Mouse (Mus musculus) neural tube, embryonic 13.5 days (tissue): ENCODE measurements around the gene Mbd6. TPM values are rescaled to one million over a fixed set of nuclear protein-coding genes. Genes with fewer than 3 reads are reported as not detected.
"Not testable (repeated sequence)": the region's sequence is repeated elsewhere in the genome, so short reads cannot be mapped to it uniquely, and the experiment has no call there.

ENCODE experiments used
- ATAC-seq: fragments of 200-750 bp; cut with Nextera tagmentation; 2 replicates; pipeline ENCODE4 v1.8.0; 2017; ENCODE audit warnings: low read depth, mild to moderate bottlenecking, moderate TSS enrichment, moderate library complexity
- H3K27ac ChIP-seq: fragments of 300-500 bp; sonication (generic); replicated peaks from 2 replicates; pipeline ENCODE4 v1.5.1; 2015; ENCODE audit warnings: moderate library complexity, mild to moderate bottlenecking, inconsistent platforms
- H3K27me3 ChIP-seq: fragments of 300-500 bp; sonication (generic); 2 replicates; pipeline ENCODE4 v1.6.1; 2015; ENCODE audit warnings: mild to moderate bottlenecking, inconsistent platforms
- H3K36me3 ChIP-seq: fragments of 300-500 bp; sonication (generic); 2 replicates; pipeline ENCODE4 v1.6.1; 2015; ENCODE audit warnings: mild to moderate bottlenecking, inconsistent platforms
- H3K4me1 ChIP-seq: fragments of 300-500 bp; sonication (generic); replicated peaks from 2 replicates; pipeline ENCODE4 v1.6.1; 2015; ENCODE audit warnings: inconsistent platforms
- H3K4me2 ChIP-seq: fragments of 300-500 bp; sonication (generic); 2 replicates; pipeline ENCODE4 v1.6.1; 2015; ENCODE audit warnings: inconsistent platforms, mild to moderate bottlenecking, moderate library complexity
- H3K4me3 ChIP-seq: fragments of 300-500 bp; sonication (generic); 2 replicates; pipeline ENCODE4 v1.5.1; 2015; ENCODE audit warnings: mild to moderate bottlenecking, inconsistent platforms
- H3K9ac ChIP-seq: fragments of 300-500 bp; sonication (generic); 2 replicates; pipeline ENCODE4 v1.6.1; 2015; ENCODE audit warnings: moderate library complexity, mild to moderate bottlenecking, inconsistent platforms
- H3K9me3 ChIP-seq: fragments of 300-500 bp; sonication (generic); 2 replicates; pipeline ENCODE4 v1.6.1; 2016; ENCODE audit warnings: inconsistent platforms
- WGBS: fragments of 180-500 bp; shearing (Covaris S2); methylation state at CpG from one replicate; pipeline ENCODE4 v1.1.7; 2015; 5-methylcytosine and 5-hydroxymethylcytosine counted together
- polyA plus RNA-seq: library from polyadenylated mRNA; unstranded; fragments of >200 nt; fragmentation: Nextera tagmentation; extraction: Ambion mirVana; gene quantifications from 2 replicates; pipeline ENCODE4 v1.2.1, GENCODE M21; 2015

The Mbd6 gene
- polyA plus RNA-seq, 1 experiment from 2014 or later = 14.5 TPM

DNA sequence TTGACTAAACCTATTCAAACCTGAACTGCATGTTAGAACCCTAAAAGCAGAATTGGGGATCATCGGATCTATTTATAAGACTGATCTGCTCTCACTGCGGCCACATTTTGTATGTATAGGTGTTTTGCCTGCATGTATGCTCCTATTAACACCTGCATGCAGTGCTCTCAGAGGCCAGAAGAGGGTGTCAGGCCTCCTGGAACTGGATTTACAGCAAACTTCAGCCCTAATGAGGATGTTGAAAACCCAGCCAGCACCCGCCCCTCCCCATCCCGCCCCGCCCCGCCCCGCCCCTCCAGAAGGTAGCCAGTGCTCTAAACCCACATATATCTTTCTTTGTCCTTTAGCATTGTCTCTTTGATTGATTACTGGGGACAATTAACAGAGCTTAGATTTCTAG, 35.7 kb upstream of the Mbd6 start:
- 11% methylated on average over 7 of the region's 7 CpGs for WGBS

DNA sequence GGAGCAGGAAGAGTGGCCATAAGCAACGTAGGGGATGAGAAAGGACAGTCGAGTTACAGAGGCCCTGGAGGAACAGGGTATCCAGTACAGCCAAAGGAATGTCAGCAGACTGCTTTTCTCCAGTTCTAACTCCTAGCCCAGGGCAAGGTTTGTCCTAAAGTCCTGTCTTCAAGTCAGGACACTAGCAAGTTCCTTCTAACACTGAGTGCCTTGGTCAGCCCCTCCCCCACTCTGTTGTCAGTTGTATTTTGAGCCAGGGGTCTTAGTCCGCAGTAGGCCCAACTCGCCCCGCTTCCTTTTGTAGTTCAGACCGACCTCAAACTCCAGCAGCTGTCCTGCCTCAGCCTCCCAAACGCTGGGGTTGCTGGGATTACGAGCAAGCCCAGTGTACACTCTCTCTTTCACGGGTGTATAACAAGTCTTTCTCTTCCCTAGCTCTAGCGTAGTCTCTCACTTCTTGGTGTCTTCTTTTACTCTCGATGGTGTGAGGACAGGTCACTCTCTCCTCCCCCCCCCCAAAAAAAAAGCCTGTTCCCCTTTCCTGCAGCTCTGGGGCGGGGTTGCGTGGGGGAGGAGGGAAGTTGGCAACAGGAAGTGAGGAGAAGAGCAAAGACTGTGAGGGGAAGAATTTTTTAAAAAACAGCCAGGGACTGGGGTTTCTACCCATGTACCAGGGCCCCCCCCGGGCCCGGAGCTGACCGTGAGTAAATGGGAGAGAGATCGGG, 34.5 kb upstream of the Mbd6 start:
- H3K27me3 ChIP-seq = peaks cover 63% of the 10 kb centered on the region
- no peak overlapping the region for H3K4me3 ChIP-seq
- ATAC-seq = no peak
- H3K36me3 ChIP-seq = no peaks in the 10 kb centered on the region
- H3K4me2 ChIP-seq = no peak overlapping the region
- H3K9me3 ChIP-seq = no peaks in the 10 kb centered on the region
- no peak overlapping the region for H3K9ac ChIP-seq
- WGBS = 79% methylated on average over 17 of the region's 17 CpGs
- no peak overlapping the region for H3K27ac ChIP-seq
- peaks cover 12% of the 10 kb centered on the region for H3K4me1 ChIP-seq

More for the DNA sequence above, 35.7 kb upstream of the Mbd6 start:
- Histone ChIP-seq H3K4me3 (no peak overlapping the region), H3K4me2 (no peak overlapping the region), H3K9ac (no peak overlapping the region), H3K27ac (no peak overlapping the region), H3K4me1 (peaks cover 12% of the 10 kb centered on the region), H3K27me3 (peaks cover 75% of the 10 kb centered on the region), H3K36me3 (no peaks in the 10 kb centered on the region), H3K9me3 (no peaks in the 10 kb centered on the region)
- no peak for ATAC-seq

DNA sequence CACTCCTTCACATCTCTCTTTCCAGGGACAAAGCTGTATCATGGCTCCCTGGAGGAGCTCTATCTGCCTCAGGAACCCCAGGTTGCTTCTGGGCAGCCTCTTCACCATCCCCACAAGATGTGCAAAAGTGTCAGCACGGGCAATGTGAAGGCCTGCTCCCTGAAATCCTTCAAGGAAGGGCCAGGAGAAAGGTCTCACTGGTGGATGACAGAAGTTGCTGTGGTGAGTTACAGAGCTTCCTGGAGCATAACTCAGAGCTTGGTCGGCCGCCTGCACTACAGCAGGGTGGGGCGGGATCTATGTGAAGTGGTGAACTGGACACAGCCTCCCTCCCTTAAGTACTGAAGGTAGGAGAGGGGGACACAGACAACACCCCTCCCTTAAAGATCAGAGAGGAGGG, 33.9 kb upstream of the Mbd6 start:
- no peaks in the 10 kb centered on the region for H3K9me3 ChIP-seq
- no peak overlapping the region for H3K4me3 ChIP-seq
- H3K4me1 ChIP-seq = peaks cover 12% of the 10 kb centered on the region
- H3K27me3 ChIP-seq = peaks cover 57% of the 10 kb centered on the region
- no peak for ATAC-seq
- H3K4me2 ChIP-seq = no peak overlapping the region
- WGBS = 83% methylated on average over 4 of the region's 4 CpGs
- no peaks in the 10 kb centered on the region for H3K36me3 ChIP-seq
- no peak overlapping the region for H3K27ac ChIP-seq
- no peak overlapping the region for H3K9ac ChIP-seq

DNA sequence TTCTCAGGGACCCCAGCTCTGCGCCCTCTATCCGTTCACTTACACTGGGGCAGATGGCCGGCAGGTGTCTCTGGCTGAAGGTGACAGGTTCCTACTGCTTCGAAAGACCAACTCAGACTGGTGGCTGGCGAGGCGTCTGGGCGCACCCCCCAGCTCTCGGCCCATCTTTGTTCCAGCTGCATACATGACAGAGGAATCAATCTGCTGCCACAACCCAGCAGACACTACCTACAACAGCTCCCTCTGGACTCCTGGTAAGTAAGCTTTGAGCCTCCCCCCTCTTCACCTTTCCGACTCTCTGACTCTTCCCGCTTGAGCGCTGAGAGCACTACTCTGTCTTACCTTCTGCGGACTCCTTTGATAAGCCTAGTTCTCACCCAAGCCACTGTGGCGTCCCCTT, 33.4 kb upstream of the Mbd6 start:
- no peak for ATAC-seq
- H3K4me3 ChIP-seq = no peak overlapping the region
- WGBS = 67% methylated on average over 13 of the region's 13 CpGs
- peaks cover 12% of the 10 kb centered on the region for H3K4me1 ChIP-seq
- H3K9ac ChIP-seq = no peak overlapping the region
- no peaks in the 10 kb centered on the region for H3K36me3 ChIP-seq
- H3K27me3 ChIP-seq = peaks cover 52% of the 10 kb centered on the region
- no peak overlapping the region for H3K4me2 ChIP-seq
- H3K27ac ChIP-seq = no peak overlapping the region
- H3K9me3 ChIP-seq = no peaks in the 10 kb centered on the region

DNA sequence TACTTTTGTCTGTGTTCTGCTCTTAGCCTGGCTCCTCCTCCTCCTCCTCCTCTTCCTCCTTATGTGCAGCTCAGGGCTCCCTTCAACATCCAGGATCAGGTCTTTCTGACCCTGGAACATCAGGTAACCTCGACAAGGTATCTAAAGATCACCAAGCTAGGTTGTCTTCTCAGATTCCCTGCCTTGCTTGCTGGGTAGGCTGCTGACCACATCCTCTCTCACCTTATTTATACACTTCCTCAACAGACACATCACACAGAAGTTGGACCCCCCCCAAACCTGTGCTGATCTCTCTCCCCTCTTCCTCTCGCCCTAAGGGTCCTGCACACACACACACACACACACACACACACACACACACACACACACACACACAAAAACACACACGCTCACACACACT, 32.8 kb upstream of the Mbd6 start, which contains the start of gene Arhgap9:
Gene Arhgap9 (plus strand): TSS at position 344 of the 400 bp plus-strand sequence.
- no peaks in the 10 kb centered on the region for H3K9me3 ChIP-seq
- ATAC-seq = no peak
- H3K36me3 ChIP-seq = no peaks in the 10 kb centered on the region
- H3K4me2 ChIP-seq = no peak within 1 kb of the TSS
- H3K4me1 ChIP-seq = peaks cover 9% of the 10 kb centered on the region
- 89% methylated on average over 3 of the region's 3 CpGs for WGBS
- peaks cover 46% of the 10 kb centered on the region for H3K27me3 ChIP-seq
- no peak within 1 kb of the TSS for H3K27ac ChIP-seq
- H3K9ac ChIP-seq = no peak within 1 kb of the TSS
- no peak within 1 kb of the TSS for H3K4me3 ChIP-seq

DNA sequence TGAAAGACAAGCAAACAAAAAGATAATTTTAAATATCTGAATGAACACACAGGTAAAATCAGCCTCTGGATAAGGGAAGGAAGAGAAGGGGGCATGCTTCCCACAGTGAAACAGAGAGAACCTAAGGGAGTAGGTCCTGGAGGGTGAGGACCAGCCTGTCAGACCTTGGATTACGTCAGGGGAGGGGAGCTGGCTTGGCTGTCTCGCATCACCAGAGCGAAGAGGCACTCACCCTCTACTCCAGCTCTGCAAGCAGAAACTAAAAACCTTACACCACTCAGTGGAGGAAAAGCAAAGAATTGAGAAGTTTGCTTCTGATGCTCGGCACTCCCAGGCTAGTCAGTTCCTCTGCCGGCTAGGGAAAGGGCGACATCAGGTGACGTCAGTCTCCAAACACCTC, 31.2 kb upstream of the Mbd6 start:
- Histone ChIP-seq H3K4me1 (no peaks in the 10 kb centered on the region), H3K9me3 (no peaks in the 10 kb centered on the region), H3K36me3 (no peaks in the 10 kb centered on the region), H3K9ac (no peak overlapping the region), H3K4me3 (no peak overlapping the region), H3K27me3 (peaks cover 30% of the 10 kb centered on the region), H3K27ac (no peak overlapping the region), H3K4me2 (no peak overlapping the region)
- WGBS = 82% methylated on average over 7 of the region's 7 CpGs
- ATAC-seq = no peak

DNA sequence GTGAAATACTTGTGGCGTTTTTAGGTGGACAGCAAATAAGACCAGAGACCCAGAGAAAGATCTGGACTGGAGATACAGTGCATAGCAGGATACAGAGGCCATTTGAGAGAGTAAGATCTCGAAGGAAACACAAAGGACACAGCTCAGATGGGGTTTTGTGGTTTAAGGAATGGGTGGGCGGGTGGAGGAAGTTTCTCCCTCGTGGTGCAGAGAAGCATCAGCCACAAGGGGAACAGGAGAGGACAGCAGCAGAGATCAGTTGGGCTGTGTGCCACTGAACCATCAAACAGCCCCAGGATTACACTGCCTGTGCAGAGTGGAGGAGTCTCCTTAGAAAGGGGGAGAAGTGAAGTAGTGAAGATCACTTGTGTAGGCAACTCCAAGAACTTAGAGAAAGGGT, 29.2 kb upstream of the Mbd6 start:
- no peak overlapping the region for H3K4me3 ChIP-seq
- H3K27me3 ChIP-seq = peaks cover 13% of the 10 kb centered on the region; the same call in 1 of the 2 replicates
- no peaks in the 10 kb centered on the region for H3K36me3 ChIP-seq
- H3K9me3 ChIP-seq = no peaks in the 10 kb centered on the region
- H3K4me2 ChIP-seq = no peak overlapping the region
- H3K4me1 ChIP-seq = no peaks in the 10 kb centered on the region
- WGBS = 44% methylated on average over 4 of the region's 4 CpGs
- no peak for ATAC-seq
- H3K27ac ChIP-seq = no peak overlapping the region
- no peak overlapping the region for H3K9ac ChIP-seq

DNA sequence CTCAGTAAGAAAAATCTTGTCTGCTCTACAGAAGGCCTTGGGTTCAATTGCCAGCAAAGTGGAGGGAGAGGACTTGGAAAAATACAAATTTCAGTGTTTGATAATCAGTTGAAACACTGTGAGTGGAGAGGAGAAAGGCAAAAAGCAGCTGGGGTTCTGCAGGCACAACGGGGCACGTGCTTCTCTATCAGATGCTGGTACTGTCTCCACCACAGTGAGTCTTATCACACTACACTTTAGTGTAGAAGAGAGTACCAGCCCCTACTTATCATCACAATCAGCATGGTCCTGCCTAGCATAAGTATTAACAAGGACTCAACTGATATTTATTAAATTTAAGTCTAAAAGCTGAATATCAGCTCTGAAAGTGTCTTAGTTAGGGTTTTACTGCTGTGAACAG, 28.5 kb upstream of the Mbd6 start:
- no peak overlapping the region for H3K4me2 ChIP-seq
- H3K4me1 ChIP-seq = no peaks in the 10 kb centered on the region
- no peak overlapping the region for H3K4me3 ChIP-seq
- no peak overlapping the region for H3K27ac ChIP-seq
- 94% methylated on average over 2 of the region's 2 CpGs for WGBS
- H3K9me3 ChIP-seq = no peaks in the 10 kb centered on the region
- ATAC-seq = no peak
- H3K9ac ChIP-seq = no peak overlapping the region
- no peaks in the 10 kb centered on the region for H3K36me3 ChIP-seq
- peaks cover 6% of the 10 kb centered on the region; the same call in 1 of the 2 replicates for H3K27me3 ChIP-seq

DNA sequence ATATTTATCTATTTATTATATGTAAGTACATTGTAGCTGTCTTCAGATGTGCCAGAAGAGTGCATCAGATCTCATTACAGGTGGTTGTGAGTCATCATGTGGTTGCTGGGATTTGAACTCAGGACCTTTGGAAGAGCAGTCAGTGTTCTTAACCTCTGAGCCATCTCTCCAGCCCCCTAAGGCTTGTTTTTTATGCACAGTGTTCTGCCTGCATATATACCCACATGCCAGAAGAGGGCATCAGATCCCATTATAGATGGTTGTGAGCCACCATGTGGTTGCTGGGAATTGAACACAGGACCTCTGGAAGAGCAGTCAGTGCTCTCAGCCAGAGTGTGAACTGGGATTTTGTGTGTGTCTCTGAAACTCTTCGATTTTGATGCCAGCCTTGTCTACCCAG, 26.1 kb upstream of the Mbd6 start:
- not testable (repeated sequence) for H3K9ac ChIP-seq, ATAC-seq, H3K27ac ChIP-seq, H3K4me3 ChIP-seq, H3K36me3 ChIP-seq, H3K4me2 ChIP-seq, H3K9me3 ChIP-seq, H3K27me3 ChIP-seq
- peaks cover 11% of the 10 kb centered on the region for H3K4me1 ChIP-seq
- WGBS = 69% methylated on average over 1 of the region's 1 CpGs

DNA sequence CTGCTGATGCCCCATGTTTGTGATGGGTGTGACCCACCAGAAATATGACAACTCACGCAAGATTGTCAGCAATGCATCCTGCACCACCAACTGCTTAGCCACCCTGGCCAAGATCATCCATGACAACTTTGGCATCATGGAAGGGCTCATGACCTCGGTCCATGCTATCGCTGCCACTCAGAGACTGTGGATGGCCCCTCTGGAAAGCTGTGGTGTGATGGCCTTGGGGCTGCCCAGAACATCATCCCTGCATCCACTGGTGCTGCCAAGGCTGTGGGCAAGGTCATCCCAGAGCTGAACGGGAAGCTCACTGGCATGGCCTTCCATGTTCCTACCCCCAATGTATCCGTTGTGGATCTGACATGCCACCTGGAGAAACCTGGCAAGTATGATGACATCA, 24.7 kb upstream of the Mbd6 start:
- not testable (repeated sequence) for H3K27me3 ChIP-seq, H3K4me2 ChIP-seq, H3K27ac ChIP-seq, H3K9me3 ChIP-seq, H3K9ac ChIP-seq, ATAC-seq, H3K4me3 ChIP-seq, H3K36me3 ChIP-seq
- H3K4me1 ChIP-seq = peaks cover 11% of the 10 kb centered on the region
- WGBS = 92% methylated on average over 5 of the region's 5 CpGs

DNA sequence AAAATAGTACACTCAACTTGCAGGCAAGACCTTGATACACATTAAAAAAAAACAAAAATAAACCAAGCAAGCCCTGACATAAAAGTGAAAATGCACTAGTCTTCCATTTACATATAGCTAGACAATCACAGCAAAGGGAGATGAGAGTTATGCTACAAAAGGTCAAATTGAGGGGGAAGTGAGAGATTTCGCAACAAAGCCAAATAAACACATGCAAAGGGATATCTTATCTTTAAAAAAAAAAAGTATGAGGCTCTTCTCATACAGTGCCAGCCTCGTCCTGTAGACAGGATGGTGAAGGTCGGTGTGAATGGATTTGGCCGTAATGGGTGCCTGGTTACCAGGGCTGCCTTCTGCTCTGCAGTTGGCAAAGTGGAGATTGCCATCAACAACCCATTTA, 24.0 kb upstream of the Mbd6 start:
- Histone ChIP-seq H3K9me3 (no peaks in the 10 kb centered on the region), H3K4me1 (peaks cover 11% of the 10 kb centered on the region), H3K9ac (no peak overlapping the region), H3K36me3 (peaks cover 16% of the 10 kb centered on the region), H3K27me3 (no peaks in the 10 kb centered on the region), H3K4me2 (peak overlapping the region; percentile 88; the same call in 1 of the 2 replicates), H3K27ac (no peak overlapping the region), H3K4me3 (no peak overlapping the region)
- WGBS = 71% methylated on average over 4 of the region's 4 CpGs
- no peak for ATAC-seq

DNA sequence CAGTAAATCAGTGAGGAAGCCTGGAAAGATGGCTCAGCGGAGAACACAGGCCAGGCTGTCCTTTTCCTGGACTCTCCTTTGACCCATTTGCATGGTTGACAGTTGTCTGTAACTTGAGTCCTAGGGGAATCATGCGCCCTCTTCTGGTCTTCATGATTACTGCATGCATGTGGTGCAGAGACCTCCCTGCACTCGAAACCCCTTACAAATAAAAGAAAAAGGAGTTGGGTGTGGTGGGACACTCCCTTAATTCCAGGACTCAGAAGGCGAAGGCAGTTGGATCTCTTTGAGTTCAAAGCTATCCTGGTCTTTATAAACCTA, 23.5 kb upstream of the Mbd6 start:
- ATAC-seq = peak; percentile 52

More for the DNA sequence above, 23.5 kb upstream of the Mbd6 start:
- under 1% methylated on average over 4 of the region's 4 CpGs for WGBS
- no peaks in the 10 kb centered on the region for H3K9me3 ChIP-seq
- no peaks in the 10 kb centered on the region for H3K27me3 ChIP-seq
- H3K36me3 ChIP-seq = peaks cover 21% of the 10 kb centered on the region
- H3K4me3 ChIP-seq = peak overlapping the region; percentile 79
- peaks cover 11% of the 10 kb centered on the region for H3K4me1 ChIP-seq
- peak overlapping the region; percentile 89 for H3K9ac ChIP-seq
- peak overlapping the region; percentile 88 for H3K4me2 ChIP-seq
- peak overlapping the region; percentile 78 for H3K27ac ChIP-seq
